Mouse (Mus musculus): Measurements from ENCODE around the gene Ahsg.

DNA sequence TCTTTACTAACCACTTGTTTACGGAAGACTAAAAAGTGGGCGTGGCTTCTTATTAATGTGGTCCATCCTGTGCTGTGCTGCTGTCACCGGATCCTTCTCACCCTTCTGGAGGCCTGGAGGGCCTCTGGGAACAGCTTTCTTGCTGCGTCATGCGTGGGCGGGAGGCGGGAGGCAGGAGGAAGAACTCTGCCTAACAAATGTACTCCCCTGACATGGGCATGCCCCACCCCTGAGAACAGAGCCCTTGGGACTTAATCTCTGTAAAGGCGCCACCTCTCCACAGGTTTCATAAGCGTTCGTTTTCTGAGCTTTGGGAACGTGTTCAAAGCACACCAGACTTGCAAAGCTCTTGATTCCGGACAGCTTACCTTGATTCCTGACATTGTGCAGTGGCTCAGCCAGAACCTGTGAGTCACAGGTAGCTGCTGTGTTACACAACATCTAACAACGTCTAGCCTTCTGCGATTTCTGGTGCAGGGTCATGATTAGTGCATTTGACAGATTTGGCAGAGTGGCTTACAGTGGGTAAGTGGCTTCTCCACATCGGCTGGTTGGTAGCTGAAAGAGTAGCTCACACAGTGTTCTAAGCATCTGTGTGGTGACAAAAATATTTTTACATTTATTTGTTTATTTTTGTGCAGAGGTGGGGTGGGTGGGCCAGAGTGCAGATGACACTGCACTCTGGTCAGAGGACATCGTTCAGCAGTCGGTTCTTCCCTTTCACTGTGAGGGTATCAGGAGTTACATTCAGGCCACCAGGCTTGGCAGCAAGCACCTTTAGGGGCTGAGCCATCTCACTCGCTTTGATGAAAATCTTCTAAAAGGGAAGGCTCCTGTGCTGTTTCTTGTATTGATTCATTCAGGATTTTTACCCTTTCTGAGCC is 29.1 kb downstream of the Ahsg start:
- TF ChIP-seq CTCF (IDR thresholded peaks at IDR 0.05; ENCODE audit: extremely low read depth, insufficient read depth, insufficient read length, insufficient replicate concordance) (no peak), POLR2A (IDR thresholded peaks at IDR 0.05; ENCODE audit: low read depth, low read length) (no peak)
